Mouse (Mus musculus) forebrain, embryonic 15.5 days (tissue): ENCODE data around the gene Traf5. TPM values are rescaled to one million over a fixed set of nuclear protein-coding genes. Genes with fewer than 3 reads are reported as not detected.
A peak's percentile ranks its signal among the peaks of the same experiment; 100 is the strongest.

Experiments
- ATAC-seq: fragments of 200-750 bp; cut with Nextera tagmentation; replicated peaks from 2 replicates; pipeline ENCODE4 v1.8.0; 2017; ENCODE audit warnings: mild to moderate bottlenecking, moderate TSS enrichment, moderate library complexity
- H3K27ac ChIP-seq: fragments of 300-500 bp; sonication (generic); replicated peaks from 2 replicates; pipeline ENCODE4 v1.5.1; 2015; ENCODE audit warnings: mild to moderate bottlenecking, inconsistent platforms
- H3K27me3 ChIP-seq: fragments of 300-500 bp; sonication (generic); 2 replicates; pipeline ENCODE4 v1.6.1; 2015; ENCODE audit warnings: inconsistent platforms
- H3K36me3 ChIP-seq: fragments of 300-500 bp; sonication (generic); 2 replicates; pipeline ENCODE4 v1.6.1; 2015; ENCODE audit warnings: mild to moderate bottlenecking, inconsistent platforms
- H3K4me1 ChIP-seq: fragments of 300-500 bp; sonication (generic); 2 replicates; pipeline ENCODE4 v1.6.1; 2015; ENCODE audit warnings: inconsistent platforms
- H3K4me2 ChIP-seq: fragments of 300-500 bp; sonication (generic); replicated peaks from 2 replicates; pipeline ENCODE4 v1.6.1; 2015; ENCODE audit warnings: mild to moderate bottlenecking, inconsistent platforms
- H3K4me3 ChIP-seq: fragments of 300-500 bp; sonication (generic); 2 replicates; pipeline ENCODE4 v1.5.1; 2015; ENCODE audit warnings: mild to moderate bottlenecking, inconsistent platforms
- H3K9ac ChIP-seq: fragments of 300-500 bp; sonication (generic); replicated peaks from 2 replicates; pipeline ENCODE4 v1.6.1; 2015; ENCODE audit warnings: mild to moderate bottlenecking, inconsistent platforms
- H3K9me3 ChIP-seq: fragments of 300-500 bp; sonication (generic); 2 replicates; pipeline ENCODE4 v1.6.1; 2016; ENCODE audit warnings: inconsistent platforms
- WGBS: fragments of 180-500 bp; shearing (Covaris S2); methylation state at CpG from one replicate; pipeline ENCODE4 v1.1.7; 2015; ENCODE audit warnings: mixed read lengths; 5-methylcytosine and 5-hydroxymethylcytosine counted together
- polyA plus RNA-seq: library from polyadenylated mRNA; unstranded; fragments of >200 nt; fragmentation: Nextera tagmentation; extraction: Ambion mirVana; gene quantifications from 2 replicates; pipeline ENCODE4 v1.2.1, GENCODE M21; 2015

Traf5 gene
- polyA plus RNA-seq, 1 experiment from 2014 or later, result 3.1 TPM

DNA sequence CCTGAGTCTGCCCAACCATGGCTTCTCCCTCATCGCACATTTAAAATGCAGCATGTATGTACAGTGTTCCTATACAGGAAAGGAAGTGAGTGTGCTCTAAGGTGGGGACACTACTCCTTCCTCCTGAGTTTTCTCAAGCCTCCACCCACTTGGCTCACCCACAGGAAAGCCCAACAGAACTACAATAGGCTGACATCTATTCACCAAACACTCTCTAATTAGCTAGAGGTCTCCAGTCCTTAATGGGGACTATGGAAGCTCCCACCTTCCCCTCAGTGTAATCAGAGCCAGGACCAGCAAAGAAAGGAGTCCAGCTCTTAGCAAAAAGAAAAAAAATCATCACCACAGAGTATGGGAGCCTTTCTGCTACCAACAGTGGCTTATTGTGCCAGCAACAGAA, 17.5 kb downstream of the Traf5 start:
- Histone ChIP-seq H3K4me1 (peaks cover 11% of the 10 kb centered on the region), H3K9me3 (no peaks in the 10 kb centered on the region), H3K27ac (no peak overlapping the region), H3K36me3 (no peaks in the 10 kb centered on the region), H3K27me3 (no peaks in the 10 kb centered on the region), H3K9ac (no peak overlapping the region), H3K4me3 (no peak overlapping the region), H3K4me2 (no peak overlapping the region)
- 52% methylated on average over 1 of the region's 1 CpGs for WGBS
- ATAC-seq, result 0 out of 2 replicates have a peak, but pooled peaks have one; percentile 48

DNA sequence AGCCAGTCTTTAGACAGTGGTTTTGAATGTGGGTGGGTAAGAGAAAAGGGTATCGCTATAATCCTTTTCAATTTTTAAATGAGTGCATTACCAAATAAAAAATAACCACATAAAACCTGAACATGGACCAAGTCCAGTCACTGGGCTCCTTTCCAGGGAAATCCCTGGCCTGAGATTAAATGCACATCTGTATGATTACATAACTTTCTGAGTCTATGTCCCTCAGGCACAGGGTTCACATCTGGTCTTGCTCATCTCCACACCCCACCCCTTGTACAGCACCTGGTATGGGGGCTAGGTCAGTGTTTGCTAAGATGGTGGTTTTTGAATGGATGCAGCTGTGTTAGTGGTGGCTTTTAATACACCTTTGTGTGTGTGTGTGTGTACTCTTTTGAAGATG, 19.9 kb downstream of the Traf5 start:
- ATAC-seq, result no peak
- Histone ChIP-seq H3K27ac (no peak overlapping the region), H3K9me3 (no peaks in the 10 kb centered on the region), H3K9ac (no peak overlapping the region), H3K36me3 (no peaks in the 10 kb centered on the region), H3K4me3 (no peak overlapping the region), H3K4me2 (no peak overlapping the region), H3K27me3 (no peaks in the 10 kb centered on the region), H3K4me1 (peaks cover 11% of the 10 kb centered on the region)
- WGBS, result 90% methylated on average over 1 of the region's 1 CpGs

DNA sequence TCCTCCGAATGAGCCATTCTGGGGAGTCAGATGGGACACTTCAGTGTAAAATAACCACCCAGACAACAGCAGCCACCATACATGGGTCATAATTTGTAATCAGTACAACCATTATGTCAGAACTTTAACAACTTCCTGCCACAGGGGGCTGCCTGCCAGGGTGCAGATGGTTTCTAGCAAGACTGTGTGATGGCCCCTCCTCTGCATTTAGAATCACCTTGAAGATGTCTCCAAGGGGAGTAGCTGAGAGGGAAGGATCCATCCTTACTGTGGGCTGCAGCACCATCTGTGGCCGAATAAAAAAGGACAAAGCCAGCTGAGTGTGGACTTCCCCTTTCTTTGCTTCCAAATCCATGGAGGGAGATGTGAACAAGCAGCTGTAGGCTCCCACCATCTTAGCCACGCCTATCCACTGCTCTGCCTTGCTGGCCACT, 21.7 kb downstream of the Traf5 start:
- H3K4me2 ChIP-seq, result no peak overlapping the region
- ATAC-seq, result no peak
- whole genome bisulfite sequencing, result 73% methylated on average over 3 of the region's 3 CpGs
- no peaks in the 10 kb centered on the region for H3K36me3 ChIP-seq
- H3K4me1 ChIP-seq, result peaks cover 11% of the 10 kb centered on the region
- no peaks in the 10 kb centered on the region for H3K27me3 ChIP-seq
- no peak overlapping the region for H3K27ac ChIP-seq
- no peak overlapping the region for H3K4me3 ChIP-seq
- H3K9ac ChIP-seq, result no peak overlapping the region
- no peaks in the 10 kb centered on the region for H3K9me3 ChIP-seq

DNA sequence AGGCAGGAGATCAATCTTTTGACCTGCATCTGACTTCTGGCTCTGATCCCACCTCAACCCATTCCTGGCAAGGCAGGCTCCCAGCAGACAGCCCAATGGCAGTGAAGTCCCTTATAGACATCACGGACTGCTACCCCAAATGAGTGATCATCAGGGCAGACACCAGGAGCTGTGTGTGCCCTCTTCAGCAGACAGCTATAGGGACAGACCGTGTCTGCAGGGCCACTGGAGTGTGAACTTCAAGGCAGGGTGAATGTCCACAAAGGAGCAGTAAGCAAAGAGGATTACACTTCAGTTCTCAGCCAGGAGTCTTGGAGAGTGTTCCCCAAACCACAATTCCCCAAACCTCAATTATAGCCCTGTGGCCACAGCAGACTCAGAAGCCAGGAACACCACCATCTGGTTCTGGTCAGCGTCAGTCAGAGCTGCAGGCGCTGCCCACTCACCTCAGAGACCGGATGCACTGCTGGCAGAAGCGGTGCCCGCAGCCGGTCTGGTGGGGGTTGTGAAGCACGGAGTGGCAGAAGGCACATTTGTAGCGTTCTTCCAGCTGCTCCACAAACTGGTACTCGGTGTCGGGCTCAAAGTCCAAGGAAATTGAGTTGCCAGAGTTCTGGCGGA, 22.3 kb downstream of the Traf5 start:
- 67% methylated on average over 13 of the region's 13 CpGs for WGBS
- no peak overlapping the region for H3K27ac ChIP-seq
- no peak overlapping the region for H3K4me2 ChIP-seq
- H3K4me1 ChIP-seq, result peaks cover 8% of the 10 kb centered on the region
- H3K27me3 ChIP-seq, result no peaks in the 10 kb centered on the region
- no peak for ATAC-seq
- H3K36me3 ChIP-seq, result no peaks in the 10 kb centered on the region
- no peak overlapping the region for H3K9ac ChIP-seq
- H3K4me3 ChIP-seq, result no peak overlapping the region
- H3K9me3 ChIP-seq, result no peaks in the 10 kb centered on the region

GRCm38 (mm10) chr1:192068188-192068587, 24.2 kb downstream of the Traf5 start:
- no peak overlapping the region for H3K27ac ChIP-seq
- no peak for ATAC-seq
- no peak overlapping the region for H3K4me2 ChIP-seq
- H3K4me1 ChIP-seq, result peaks cover 3% of the 10 kb centered on the region; the same call in 1 of the 2 replicates
- H3K36me3 ChIP-seq, result no peaks in the 10 kb centered on the region
- H3K27me3 ChIP-seq, result no peaks in the 10 kb centered on the region
- H3K9ac ChIP-seq, result no peak overlapping the region
- no peak overlapping the region for H3K4me3 ChIP-seq
- WGBS, result 51% methylated on average over 2 of the region's 2 CpGs
- H3K9me3 ChIP-seq, result no peaks in the 10 kb centered on the region

DNA sequence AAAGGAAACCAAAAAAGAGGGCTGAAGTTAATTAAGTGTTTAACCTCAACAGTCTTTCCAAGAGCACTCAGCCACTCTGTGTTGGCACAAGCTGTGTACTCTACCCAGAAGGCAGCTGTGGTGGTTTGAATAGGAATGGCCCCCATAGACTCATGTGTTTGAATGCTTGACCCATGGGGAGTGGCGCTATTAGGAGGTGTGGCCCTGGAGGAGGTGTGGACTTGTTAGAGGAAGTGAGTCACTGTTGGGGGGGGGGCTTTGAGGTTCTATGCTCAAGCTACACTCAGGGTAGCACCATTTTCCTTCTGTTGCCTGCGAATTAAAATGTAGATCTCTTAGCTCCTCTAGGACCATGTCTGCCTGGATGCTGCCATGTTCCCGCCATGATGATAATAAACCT, 25.4 kb downstream of the Traf5 start:
- Histone ChIP-seq H3K27me3 (no peaks in the 10 kb centered on the region), H3K4me1 (peaks cover 3% of the 10 kb centered on the region; the same call in 1 of the 2 replicates), H3K36me3 (no peaks in the 10 kb centered on the region), H3K4me2 (no peak overlapping the region), H3K9me3 (no peaks in the 10 kb centered on the region), H3K27ac (no peak overlapping the region), H3K4me3 (no peak overlapping the region), H3K9ac (no peak overlapping the region)
- WGBS, result 92% methylated on average over 3 of the region's 3 CpGs
- ATAC-seq, result no peak

- no peak overlapping the region for H3K4me3 ChIP-seq
- no peaks in the 10 kb centered on the region for H3K4me1 ChIP-seq
- H3K4me2 ChIP-seq, result no peak overlapping the region
- no peaks in the 10 kb centered on the region for H3K9me3 ChIP-seq
- no peak overlapping the region for H3K9ac ChIP-seq
- no peak for ATAC-seq
- H3K27ac ChIP-seq, result no peak overlapping the region
- H3K36me3 ChIP-seq, result no peaks in the 10 kb centered on the region
- 86% methylated on average over 8 of the region's 8 CpGs for WGBS
- no peaks in the 10 kb centered on the region for H3K27me3 ChIP-seq
These were observed 29.0 kb downstream of the Traf5 start for GRCm38 (mm10) chr1:192063209-192063946.

GRCm38 (mm10) chr1:192062682-192063081, 29.7 kb downstream of the Traf5 start:
- Histone ChIP-seq H3K4me3 (no peak overlapping the region), H3K4me1 (no peaks in the 10 kb centered on the region), H3K27ac (no peak overlapping the region), H3K4me2 (no peak overlapping the region), H3K9me3 (no peaks in the 10 kb centered on the region), H3K36me3 (no peaks in the 10 kb centered on the region), H3K27me3 (no peaks in the 10 kb centered on the region), H3K9ac (no peak overlapping the region)
- 89% methylated on average over 14 of the region's 14 CpGs for WGBS
- ATAC-seq, result no peak

DNA sequence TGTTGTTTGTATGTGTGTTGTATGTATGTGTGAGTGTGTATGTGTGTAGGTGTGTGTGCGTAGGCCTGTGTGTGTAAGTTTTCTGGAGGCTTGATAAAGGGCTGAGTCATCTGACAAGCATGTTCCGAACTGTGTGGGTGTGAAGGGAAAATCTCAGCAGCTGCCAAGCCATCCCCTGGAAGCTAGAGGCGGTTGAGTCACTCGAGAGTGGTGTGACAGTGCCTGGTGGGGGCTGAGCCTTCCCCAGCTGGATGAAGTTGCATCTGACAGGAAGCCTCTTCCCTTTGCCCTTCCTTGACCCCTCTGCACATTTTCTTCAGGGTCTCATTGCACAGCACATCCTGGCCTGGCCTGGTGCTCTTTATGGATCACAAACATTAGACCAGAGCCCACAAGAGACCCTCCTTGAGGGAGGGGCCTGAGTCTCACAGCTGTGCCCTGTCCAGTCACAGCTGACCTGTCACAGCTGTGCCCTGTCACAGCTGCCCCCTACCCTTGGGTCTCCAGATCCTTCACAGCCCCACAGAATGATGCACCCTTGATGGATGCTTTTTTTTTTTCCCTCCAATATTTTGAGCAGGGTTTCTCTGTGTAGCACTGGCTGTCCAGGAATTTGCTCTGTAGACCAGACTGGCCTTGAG, 30.6 kb downstream of the Traf5 start:
- no peaks in the 10 kb centered on the region for H3K36me3 ChIP-seq
- ATAC-seq, result no peak
- WGBS, result 80% methylated on average over 4 of the region's 4 CpGs

GRCm38 (mm10) chr1:192058911-192059310, 33.4 kb downstream of the Traf5 start:
- 73% methylated on average over 10 of the region's 10 CpGs for WGBS
- H3K27ac ChIP-seq, result no peak overlapping the region
- no peaks in the 10 kb centered on the region for H3K36me3 ChIP-seq
- H3K4me1 ChIP-seq, result no peaks in the 10 kb centered on the region
- no peaks in the 10 kb centered on the region for H3K27me3 ChIP-seq
- H3K4me3 ChIP-seq, result no peak overlapping the region
- H3K4me2 ChIP-seq, result no peak overlapping the region
- no peak for ATAC-seq
- H3K9ac ChIP-seq, result no peak overlapping the region
- no peaks in the 10 kb centered on the region for H3K9me3 ChIP-seq

More for the DNA sequence above, 30.6 kb downstream of the Traf5 start:
- Histone ChIP-seq H3K4me1 (no peaks in the 10 kb centered on the region), H3K4me3 (no peak overlapping the region), H3K4me2 (no peak overlapping the region), H3K9me3 (no peaks in the 10 kb centered on the region), H3K9ac (no peak overlapping the region), H3K27me3 (no peaks in the 10 kb centered on the region), H3K27ac (no peak overlapping the region)

DNA sequence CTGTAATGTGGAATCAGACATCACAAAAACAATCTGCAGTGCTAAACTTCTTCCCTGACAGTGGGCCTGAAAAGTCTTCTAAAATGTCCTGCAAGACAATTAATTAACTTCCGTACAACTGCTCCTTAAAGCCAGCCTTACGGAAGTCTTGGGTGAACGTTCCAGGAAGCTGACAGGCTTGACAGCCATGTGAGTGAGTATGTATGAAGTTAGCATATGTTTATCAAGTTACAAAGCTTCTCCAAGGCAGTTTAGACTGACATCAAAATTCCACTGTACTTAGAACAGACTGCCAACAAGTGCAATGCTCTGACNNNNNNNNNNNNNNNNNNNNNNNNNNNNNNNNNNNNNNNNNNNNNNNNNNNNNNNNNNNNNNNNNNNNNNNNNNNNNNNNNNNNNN, 38.6 kb downstream of the Traf5 start:
- WGBS, result 40% methylated on average over 3 of the region's 3 CpGs
- Histone ChIP-seq H3K4me1 (no peaks in the 10 kb centered on the region), H3K4me3 (no peak overlapping the region)

DNA sequence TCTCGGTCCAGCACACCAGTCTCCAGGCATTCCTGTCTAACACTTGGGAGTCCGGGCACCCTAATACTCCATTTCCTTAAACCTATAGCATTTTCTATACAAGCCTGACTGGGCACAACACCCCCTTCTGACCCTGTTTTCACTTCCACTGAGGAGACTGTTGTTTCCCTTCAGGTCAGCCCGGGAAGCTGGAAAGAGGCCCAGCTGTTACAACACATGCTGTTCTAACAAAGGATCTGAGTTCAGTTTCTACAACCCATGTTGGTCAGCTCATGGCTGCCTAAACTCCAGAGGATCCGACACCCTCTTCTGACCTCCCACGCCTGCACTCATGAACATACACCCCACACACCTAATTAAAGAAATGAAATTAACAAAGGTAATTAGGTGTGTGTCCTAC, 39.4 kb downstream of the Traf5 start:
- WGBS, result 78% methylated on average over 5 of the region's 5 CpGs
- no peaks in the 10 kb centered on the region for H3K27me3 ChIP-seq
- no peak overlapping the region for H3K9ac ChIP-seq
- no peak overlapping the region for H3K27ac ChIP-seq
- H3K9me3 ChIP-seq, result no peaks in the 10 kb centered on the region
- no peaks in the 10 kb centered on the region for H3K4me1 ChIP-seq
- ATAC-seq, result no peak
- no peak overlapping the region for H3K4me3 ChIP-seq
- no peaks in the 10 kb centered on the region for H3K36me3 ChIP-seq
- no peak overlapping the region for H3K4me2 ChIP-seq

More for the DNA sequence above, 38.6 kb downstream of the Traf5 start:
- Histone ChIP-seq H3K4me2 (no peak overlapping the region), H3K27me3 (no peaks in the 10 kb centered on the region), H3K9me3 (no peaks in the 10 kb centered on the region), H3K27ac (no peak overlapping the region), H3K36me3 (no peaks in the 10 kb centered on the region), H3K9ac (no peak overlapping the region)
- no peak for ATAC-seq
